26 mouse cellular contexts compared by ENCODE assay signal in the genomic region with DNA sequence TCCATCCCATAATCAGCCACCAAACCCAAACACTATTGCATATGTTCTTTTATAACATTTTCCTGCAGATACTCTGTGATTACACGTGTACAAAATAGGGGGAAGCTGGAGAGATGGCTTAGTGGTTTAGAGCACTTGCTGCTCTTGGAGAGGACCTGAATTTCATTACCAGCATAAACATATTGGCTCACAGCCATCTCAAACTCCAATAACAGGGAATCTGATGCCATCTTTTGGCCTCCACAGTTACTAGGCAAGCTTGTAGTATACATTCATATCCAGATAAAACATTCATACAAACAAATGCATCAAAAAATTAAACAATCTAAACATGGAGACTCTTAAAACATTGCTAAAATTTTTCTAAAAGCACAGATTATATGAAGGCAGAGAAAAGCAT.
DNase-seq lines count a peak whose midpoint lies in the region; ATAC-seq lines count a peak whose summit lies in the region.
"Had no signal": no experiment of that assay in that cellular context is flagged by ENCODE, and none has a peak within 500 bp of the region (broad histone marks: within the 10 kb centered on the region; RNA-seq: fewer than 3 reads in every experiment).

No protein-coding gene starts in this region.

- no peak for ATAC-seq in forebrain, embryonic 14.5 days
- no peak; the same call in 1 of the 2 replicates for ATAC-seq in forebrain, embryonic 15.5 days (replicated peaks)
- no peak for ATAC-seq in midbrain, embryonic 14.5 days (ENCODE audit: low FRiP score, low TSS enrichment)
- no peak for ATAC-seq in midbrain, embryonic 16.5 days
- ATAC-seq: activated CD4-positive, CD25-positive, alpha-beta regulatory T cell, adult 4 months; forebrain, postnatal 0 days; intestine, postnatal 0 days had no signal

- peak; percentile 34 to 48 for DNase-seq in cerebellum, postnatal 10 days
- no peak for DNase-seq in cerebellum, adult 11 months
- peak; percentile 66 for DNase-seq in forebrain, embryonic 14.5 days (ENCODE audit: low spot score)
- DNase-seq in midbrain, embryonic 14.5 days, result peak; percentile 24
- DNase-seq: adrenal gland, adult 8-10 months; adrenal gland, postnatal 25 days; cerebellum, adult 2 months; cerebellum, adult 9-11 months; cerebellum, postnatal 36 days; embryo, embryonic 11 days; forebrain, postnatal 0 days; gastrocnemius, adult 2 months; gastrocnemius, postnatal 14 days; heart, adult 18-20 months; heart, postnatal 10 days; heart, postnatal 36 days; kidney, adult 2 months had no signal

- no peak overlapping the region for H3K9ac ChIP-seq in forebrain, embryonic 14.5 days (ENCODE audit: low read length)
- no peak overlapping the region for H3K9ac ChIP-seq in forebrain, embryonic 15.5 days (replicated peaks)
- no peak overlapping the region for H3K9ac ChIP-seq in midbrain, embryonic 14.5 days (replicated peaks; ENCODE audit: low read length)
- H3K9ac ChIP-seq in midbrain, embryonic 16.5 days (ENCODE audit: low read depth, low read length), result no peak overlapping the region
- H3K9ac ChIP-seq: embryonic facial prominence, embryonic 15.5 days; forebrain, postnatal 0 days; heart, embryonic 12.5 days; heart, embryonic 15.5 days; hindbrain, embryonic 13.5 days had no signal

- H3K27ac ChIP-seq in forebrain, embryonic 14.5 days (ENCODE audit: low read depth, low read length), result no peak overlapping the region
- H3K27ac ChIP-seq in forebrain, embryonic 15.5 days (replicated peaks), result no peak overlapping the region
- H3K27ac ChIP-seq in midbrain, embryonic 14.5 days (replicated peaks; ENCODE audit: low read depth, low read length), result no peak overlapping the region
- no peak overlapping the region for H3K27ac ChIP-seq in midbrain, embryonic 16.5 days (ENCODE audit: low read length)
- H3K27ac ChIP-seq: embryonic facial prominence, embryonic 15.5 days; gastrocnemius, adult 2 months; heart, embryonic 15.5 days; hindbrain, embryonic 10.5 days; hindbrain, embryonic 13.5 days had no signal

- H3K4me1 ChIP-seq in forebrain, embryonic 14.5 days (ENCODE audit: control insufficient read depth, insufficient read depth, low read length), result no peaks in the 10 kb centered on the region
- no peaks in the 10 kb centered on the region for H3K4me1 ChIP-seq in forebrain, embryonic 15.5 days
- no peaks in the 10 kb centered on the region for H3K4me1 ChIP-seq in midbrain, embryonic 14.5 days (ENCODE audit: control insufficient read depth, insufficient read depth, low read length)
- H3K4me1 ChIP-seq in midbrain, embryonic 16.5 days (ENCODE audit: control insufficient read depth, insufficient read depth, low read length), result no peaks in the 10 kb centered on the region
- H3K4me1 ChIP-seq: embryonic facial prominence, embryonic 15.5 days; heart, embryonic 12.5 days; heart, embryonic 15.5 days; hindbrain, embryonic 10.5 days; hindbrain, embryonic 13.5 days had no signal

- no peaks in the 10 kb centered on the region for H3K9me3 ChIP-seq in forebrain, embryonic 14.5 days (replicated peaks; ENCODE audit: control insufficient read depth, low read length)
- H3K9me3 ChIP-seq in forebrain, embryonic 15.5 days, result no peaks in the 10 kb centered on the region
- no peaks in the 10 kb centered on the region for H3K9me3 ChIP-seq in midbrain, embryonic 14.5 days (ENCODE audit: control insufficient read depth, low read length)
- no peaks in the 10 kb centered on the region for H3K9me3 ChIP-seq in midbrain, embryonic 16.5 days (replicated peaks; ENCODE audit: control insufficient read depth, low read length, poor library complexity, severe bottlenecking)
- H3K9me3 ChIP-seq: embryonic facial prominence, embryonic 15.5 days; heart, embryonic 12.5 days; heart, embryonic 15.5 days; hindbrain, embryonic 10.5 days; hindbrain, embryonic 13.5 days had no signal

- H3K4me2 ChIP-seq in forebrain, embryonic 14.5 days (ENCODE audit: low read length), result no peak overlapping the region
- no peak overlapping the region for H3K4me2 ChIP-seq in forebrain, embryonic 15.5 days (replicated peaks)
- no peak overlapping the region for H3K4me2 ChIP-seq in midbrain, embryonic 14.5 days (ENCODE audit: low read length)
- no peak overlapping the region for H3K4me2 ChIP-seq in midbrain, embryonic 16.5 days (ENCODE audit: low read length)
- H3K4me2 ChIP-seq: embryonic facial prominence, embryonic 15.5 days; heart, embryonic 12.5 days; heart, embryonic 15.5 days; hindbrain, embryonic 13.5 days had no signal

- H3K36me3 ChIP-seq in forebrain, embryonic 14.5 days (ENCODE audit: control insufficient read depth, insufficient read depth, low read length), result no peaks in the 10 kb centered on the region
- H3K36me3 ChIP-seq in forebrain, embryonic 15.5 days, result no peaks in the 10 kb centered on the region
- H3K36me3 ChIP-seq in midbrain, embryonic 14.5 days (ENCODE audit: control insufficient read depth, insufficient read depth, low read length), result no peaks in the 10 kb centered on the region
- H3K36me3 ChIP-seq in midbrain, embryonic 16.5 days (ENCODE audit: control insufficient read depth, insufficient read depth, low read length), result no peaks in the 10 kb centered on the region
- H3K36me3 ChIP-seq: embryonic facial prominence, embryonic 15.5 days; heart, embryonic 12.5 days; heart, embryonic 15.5 days; hindbrain, embryonic 10.5 days; hindbrain, embryonic 13.5 days had no signal

- no peaks in the 10 kb centered on the region for H3K27me3 ChIP-seq in forebrain, embryonic 14.5 days (replicated peaks; ENCODE audit: control insufficient read depth, insufficient read depth, low read length)
- H3K27me3 ChIP-seq in forebrain, embryonic 15.5 days, result no peaks in the 10 kb centered on the region
- H3K27me3 ChIP-seq in midbrain, embryonic 14.5 days (ENCODE audit: control insufficient read depth, insufficient read depth, low read length), result no peaks in the 10 kb centered on the region
- no peaks in the 10 kb centered on the region for H3K27me3 ChIP-seq in midbrain, embryonic 16.5 days (ENCODE audit: control insufficient read depth, insufficient read depth, low read depth, low read length)
- H3K27me3 ChIP-seq: embryonic facial prominence, embryonic 15.5 days; heart, embryonic 12.5 days; heart, embryonic 15.5 days; hindbrain, embryonic 13.5 days had no signal

- WGBS in forebrain, embryonic 14.5 days, result 42% methylated on average over 1 of the region's 1 CpGs
- 40% methylated on average over 1 of the region's 1 CpGs for WGBS in forebrain, embryonic 15.5 days
- 57% methylated on average over 1 of the region's 1 CpGs for WGBS in midbrain, embryonic 14.5 days
- WGBS in midbrain, embryonic 16.5 days, result 44% methylated on average over 1 of the region's 1 CpGs

- no peak overlapping the region for H3K4me3 ChIP-seq in forebrain, embryonic 14.5 days (ENCODE audit: low read depth, low read length)
- H3K4me3 ChIP-seq in forebrain, embryonic 15.5 days, result no peak overlapping the region
- H3K4me3 ChIP-seq in midbrain, embryonic 14.5 days (replicated peaks; ENCODE audit: low read depth, low read length), result no peak overlapping the region
- no peak overlapping the region for H3K4me3 ChIP-seq in midbrain, embryonic 16.5 days (ENCODE audit: low read depth, low read length)
- H3K4me3 ChIP-seq: embryonic facial prominence, embryonic 15.5 days; gastrocnemius, adult 2 months; heart, embryonic 12.5 days; heart, embryonic 15.5 days; hindbrain, embryonic 10.5 days; hindbrain, embryonic 13.5 days had no signal
